Mouse (Mus musculus) brown adipose tissue, adult 24 weeks (tissue): Measurements from ENCODE around the gene Slu7. TPM values are rescaled to one million over a fixed set of nuclear protein-coding genes. Genes with fewer than 3 reads are reported as not detected.

Experiments used
- H3K27ac ChIP-seq: fragments of 200-500 bp; replicated peaks from 2 replicates; pipeline ENCODE4 v1.5.1; 2012; ENCODE audit warnings: low read depth, mild to moderate bottlenecking, low read length
- H3K4me1 ChIP-seq: fragments of 200-500 bp; 2 replicates; pipeline ENCODE4 v1.6.1; 2012; ENCODE audit warnings: low read length, mixed read lengths; ENCODE audit not compliant: control insufficient read depth, insufficient read depth, insufficient read length
- H3K4me3 ChIP-seq: fragments of 200-500 bp; 2 replicates; pipeline ENCODE4 v1.5.1; 2012; ENCODE audit warnings: low read depth, mild to moderate bottlenecking, low read length, moderate library complexity; ENCODE audit not compliant: insufficient read depth
- polyA plus RNA-seq: library from polyadenylated mRNA; stranded (reverse); fragments of >200 nt; gene quantifications from 2 replicates; pipeline ENCODE4 v1.2.4, GENCODE M21; 2012; ENCODE audit not compliant: missing spikeins, insufficient read depth, insufficient read length

The Slu7 gene
- 15.2 and 20.3 TPM in 2 replicates for polyA plus RNA-seq

GRCm38 (mm10) chr11:43433254-43434023 lies at the start of gene Slu7:
Gene Slu7 (plus strand): TSS chr11:43433744.
- peak within 1 kb of the TSS; percentile 97 for H3K4me3 ChIP-seq
- H3K4me1 ChIP-seq, result peaks cover 3% of the 10 kb centered on the region; the same call in 1 of the 2 replicates
- peak within 1 kb of the TSS; percentile 73 for H3K27ac ChIP-seq

GRCm38 (mm10) chr11:43385055-43385649 lies 48.4 kb upstream of the Slu7 start:
- peak overlapping the region; percentile 86 for H3K27ac ChIP-seq
- peak overlapping the region; percentile 59 for H3K4me3 ChIP-seq
- peaks cover 3% of the 10 kb centered on the region; the same call in 1 of the 2 replicates for H3K4me1 ChIP-seq

- Histone ChIP-seq H3K4me3 (peak overlapping the region; percentile 59), H3K4me1 (peaks cover 3% of the 10 kb centered on the region; the same call in 1 of the 2 replicates), H3K27ac (peak overlapping the region; percentile 64)
These were observed 47.8 kb upstream of the Slu7 start for GRCm38 (mm10) chr11:43385716-43386115.

GRCm38 (mm10) chr11:43387004-43387880 lies 46.3 kb upstream of the Slu7 start:
- no peak overlapping the region for H3K4me3 ChIP-seq
- peaks cover 3% of the 10 kb centered on the region; the same call in 1 of the 2 replicates for H3K4me1 ChIP-seq
- no peak overlapping the region for H3K27ac ChIP-seq

- Histone ChIP-seq H3K4me3 (no peak overlapping the region), H3K27ac (no peak overlapping the region)
These were observed 45.1 kb upstream of the Slu7 start for GRCm38 (mm10) chr11:43388122-43389097.

GRCm38 (mm10) chr11:43389118-43389517 lies 44.4 kb upstream of the Slu7 start:
- Histone ChIP-seq H3K4me1 (no peaks in the 10 kb centered on the region), H3K4me3 (no peak overlapping the region), H3K27ac (no peak overlapping the region)

More at GRCm38 (mm10) chr11:43388122-43389097, 45.1 kb upstream of the Slu7 start:
- H3K4me1 ChIP-seq, result peaks cover 3% of the 10 kb centered on the region; the same call in 1 of the 2 replicates

- Histone ChIP-seq H3K4me1 (peaks cover 6% of the 10 kb centered on the region), H3K27ac (no peak overlapping the region), H3K4me3 (no peak overlapping the region)
These were observed 40.8 kb upstream of the Slu7 start for GRCm38 (mm10) chr11:43392757-43393156.

GRCm38 (mm10) chr11:43393325-43393724 lies 40.2 kb upstream of the Slu7 start:
- H3K4me1 ChIP-seq, result peaks cover 6% of the 10 kb centered on the region
- no peak overlapping the region for H3K4me3 ChIP-seq
- H3K27ac ChIP-seq, result no peak overlapping the region

- Histone ChIP-seq H3K4me3 (no peak overlapping the region), H3K4me1 (peaks cover 6% of the 10 kb centered on the region), H3K27ac (no peak overlapping the region)
These were observed 38.2 kb upstream of the Slu7 start for GRCm38 (mm10) chr11:43395073-43395948.

GRCm38 (mm10) chr11:43396246-43396645 lies 37.3 kb upstream of the Slu7 start:
- Histone ChIP-seq H3K4me3 (no peak overlapping the region), H3K4me1 (peaks cover 6% of the 10 kb centered on the region), H3K27ac (no peak overlapping the region)

GRCm38 (mm10) chr11:43396672-43397071 lies 36.9 kb upstream of the Slu7 start:
- no peak overlapping the region for H3K27ac ChIP-seq
- H3K4me1 ChIP-seq, result peaks cover 6% of the 10 kb centered on the region
- H3K4me3 ChIP-seq, result no peak overlapping the region

- Histone ChIP-seq H3K4me3 (no peak overlapping the region), H3K4me1 (peaks cover 6% of the 10 kb centered on the region), H3K27ac (no peak overlapping the region)
These were observed 34.2 kb upstream of the Slu7 start for GRCm38 (mm10) chr11:43399297-43399696.

- no peak overlapping the region for H3K4me3 ChIP-seq
- no peak overlapping the region for H3K27ac ChIP-seq
- H3K4me1 ChIP-seq, result peaks cover 3% of the 10 kb centered on the region
These were observed 33.4 kb upstream of the Slu7 start for GRCm38 (mm10) chr11:43400131-43400530.
